Mouse (Mus musculus) embryonic fibroblast, embryonic 13.5 days (primary cell): Measurements from ENCODE around the gene St3gal3. TPM values are rescaled to one million over a fixed set of nuclear protein-coding genes. Genes with fewer than 3 reads are reported as not detected.

ENCODE experiments used
- H3K27ac ChIP-seq: 2 replicates; pipeline ENCODE4 v1.5.1; 2012; ENCODE audit warnings: low read length, control low read depth, inconsistent platforms; ENCODE audit not compliant: insufficient read depth
- H3K4me1 ChIP-seq: 2 replicates; pipeline ENCODE4 v1.6.1; 2011; ENCODE audit warnings: low read length; ENCODE audit not compliant: control insufficient read depth, insufficient read depth
- H3K4me3 ChIP-seq: 2 replicates; pipeline ENCODE4 v1.5.1; 2011; ENCODE audit warnings: mild to moderate bottlenecking, control low read depth, low read length; ENCODE audit not compliant: insufficient read depth
- CTCF ChIP-seq: IDR thresholded peaks from 2 replicates; pipeline ENCODE4 v1.5.1; 2011; ENCODE audit warnings: mild to moderate bottlenecking, control low read depth, low read length, moderate library complexity, borderline replicate concordance; ENCODE audit not compliant: insufficient read depth
- POLR2A ChIP-seq: IDR thresholded peaks from 2 replicates; pipeline ENCODE4 v1.6.1; 2011; ENCODE audit warnings: low read depth, mild to moderate bottlenecking, control low read depth, low read length, moderate library complexity
- polyA plus RNA-seq: library from polyadenylated mRNA; stranded (reverse); fragments of >200 nt; gene quantifications from 2 replicates; pipeline ENCODE4 v1.2.4, GENCODE M21; 2011; ENCODE audit warnings: low read depth; ENCODE audit not compliant: missing spikeins, insufficient read length

The St3gal3 gene
- polyA plus RNA-seq, 1 experiment: 21.5 TPM

GRCm38 (mm10) chr4:117915489-117916105 lies 219.1 kb downstream of the St3gal3 start:
- peak overlapping the region; percentile 82 for H3K4me3 ChIP-seq
- H3K4me1 ChIP-seq: no peaks in the 10 kb centered on the region; the same call in 1 of the 2 replicates
- no peak overlapping the region for H3K27ac ChIP-seq
- no peak for TF ChIP-seq CTCF
- no peak for TF ChIP-seq POLR2A

GRCm38 (mm10) chr4:117914591-117915442 lies 219.9 kb downstream of the St3gal3 start, which contains the start of gene Ipo13:
TSS of gene Ipo13 (minus strand) at chr4:117914999.
- TF ChIP-seq POLR2A (peak; percentile 87), CTCF (no peak)
- Histone ChIP-seq H3K27ac (peak within 1 kb of the TSS; percentile 58), H3K4me3 (peak within 1 kb of the TSS; percentile 82), H3K4me1 (no peaks in the 10 kb centered on the region; the same call in 1 of the 2 replicates)

- Histone ChIP-seq H3K27ac (no peak overlapping the region), H3K4me1 (no peaks in the 10 kb centered on the region; the same call in 1 of the 2 replicates), H3K4me3 (peak overlapping the region; percentile 82)
- TF ChIP-seq POLR2A: no peak
- no peak for TF ChIP-seq CTCF
Observed at GRCm38 (mm10) chr4:117914031-117914430, 220.7 kb downstream of the St3gal3 start.

GRCm38 (mm10) chr4:117913421-117913820 lies 221.3 kb downstream of the St3gal3 start:
- Histone ChIP-seq H3K4me1 (no peaks in the 10 kb centered on the region; the same call in 1 of the 2 replicates), H3K27ac (no peak overlapping the region), H3K4me3 (peak overlapping the region; percentile 82)
- TF ChIP-seq POLR2A (no peak), CTCF (no peak)

GRCm38 (mm10) chr4:117912685-117913273 lies 221.9 kb downstream of the St3gal3 start:
- TF ChIP-seq CTCF: no peak
- no peak for TF ChIP-seq POLR2A
- no peaks in the 10 kb centered on the region; the same call in 1 of the 2 replicates for H3K4me1 ChIP-seq
- no peak overlapping the region for H3K4me3 ChIP-seq
- H3K27ac ChIP-seq: no peak overlapping the region

- H3K27ac ChIP-seq: no peak overlapping the region
- H3K4me3 ChIP-seq: no peak overlapping the region
- no peaks in the 10 kb centered on the region; the same call in 1 of the 2 replicates for H3K4me1 ChIP-seq
- TF ChIP-seq POLR2A (no peak), CTCF (no peak)
Observed at GRCm38 (mm10) chr4:117912131-117912561, 222.6 kb downstream of the St3gal3 start.

GRCm38 (mm10) chr4:117908834-117909453 lies 225.8 kb downstream of the St3gal3 start:
- Histone ChIP-seq H3K4me3 (no peak overlapping the region), H3K4me1 (peaks cover 5% of the 10 kb centered on the region), H3K27ac (no peak overlapping the region)
- TF ChIP-seq POLR2A: no peak
- no peak for TF ChIP-seq CTCF

- no peak overlapping the region for H3K27ac ChIP-seq
- TF ChIP-seq POLR2A: no peak
- no peak for TF ChIP-seq CTCF
- H3K4me3 ChIP-seq: no peak overlapping the region
- peaks cover 5% of the 10 kb centered on the region; the same call in 1 of the 2 replicates for H3K4me1 ChIP-seq
Observed at GRCm38 (mm10) chr4:117906196-117906595, 228.5 kb downstream of the St3gal3 start.

GRCm38 (mm10) chr4:117904761-117905160 lies 230.0 kb downstream of the St3gal3 start:
- Histone ChIP-seq H3K4me3 (no peak overlapping the region), H3K27ac (no peak overlapping the region), H3K4me1 (peaks cover 5% of the 10 kb centered on the region; the same call in 1 of the 2 replicates)
- TF ChIP-seq CTCF (no peak), POLR2A (no peak)

GRCm38 (mm10) chr4:117904094-117904493 lies 230.6 kb downstream of the St3gal3 start:
- Histone ChIP-seq H3K4me3 (no peak overlapping the region), H3K27ac (no peak overlapping the region), H3K4me1 (peaks cover 5% of the 10 kb centered on the region; the same call in 1 of the 2 replicates)
- TF ChIP-seq POLR2A: no peak
- no peak for TF ChIP-seq CTCF
